Mouse (Mus musculus) bone marrow macrophage, adult 2 months (primary cell): ENCODE results near the gene Ckb.

Experiments
- CTCF ChIP-seq: IDR thresholded peaks from 2 replicates; pipeline ENCODE4 v1.5.1; 2012; ENCODE audit warnings: low read depth, mild to moderate bottlenecking, low read length, moderate library complexity
- POLR2A ChIP-seq: IDR thresholded peaks from 2 replicates; pipeline ENCODE4 v1.6.1; 2012; ENCODE audit warnings: mild to moderate bottlenecking, low read depth, low read length, borderline replicate concordance

- no peak for TF ChIP-seq CTCF
- TF ChIP-seq POLR2A: no peak
Measured at GRCm38 (mm10) chr12:111718656-111719055, 46.5 kb upstream of the Ckb start.
